Mouse (Mus musculus): ENCODE results near the gene Gm10073. TPM values are rescaled to one million over a fixed set of nuclear protein-coding genes. Genes with fewer than 3 reads are reported as not detected.

Gene Gm10073
- total and polyA plus RNA-seq, 2 experiments from 2014 or later = 6.5 to 70.8 TPM

- ATAC-seq (ENCODE audit: insufficient read depth, low read depth) (no peak), DNase-seq (ENCODE audit: low spot score) (no peak)
- Histone ChIP-seq H3K9ac (replicated peaks; ENCODE audit: low read depth, low read length) (no peak overlapping the region), H3K9me3 (replicated peaks; ENCODE audit: control insufficient read depth, low read length) (no peaks in the 10 kb centered on the region), H3K4me3 (ENCODE audit: low read depth, low read length) (no peak overlapping the region), H3K4me2 (ENCODE audit: low read depth, low read length) (no peak overlapping the region), H3K4me1 (ENCODE audit: control insufficient read depth, insufficient read depth) (peaks cover 15% of the 10 kb centered on the region), H3K27ac (ENCODE audit: low read depth) (no peak overlapping the region), H3K36me3 (replicated peaks; ENCODE audit: control insufficient read depth, insufficient read depth, low read length) (no peaks in the 10 kb centered on the region), H3K27me3 (ENCODE audit: control insufficient read depth, insufficient read depth, low read length) (peaks cover 56% of the 10 kb centered on the region)
- 38% methylated on average over 4 of the region's 4 CpGs for WGBS
- no peak for TF ChIP-seq EP300 (IDR thresholded peaks at IDR 0.05; ENCODE audit: low read depth)
Measured at GRCm38 (mm10) chr8:106606121-106606520, 32.9 kb upstream of the Gm10073 start.

GRCm38 (mm10) chr8:106605657-106606056 is 32.4 kb upstream of the Gm10073 start:
- H3K4me3 ChIP-seq (ENCODE audit: low read depth, low read length) = no peak overlapping the region
- 52% methylated on average over 7 of the region's 7 CpGs for WGBS
- DNase-seq (ENCODE audit: low spot score) (no peak), ATAC-seq (ENCODE audit: insufficient read depth, low read depth) (no peak)
- no peak overlapping the region for H3K9ac ChIP-seq (replicated peaks; ENCODE audit: low read depth, low read length)
- no peaks in the 10 kb centered on the region for H3K36me3 ChIP-seq (replicated peaks; ENCODE audit: control insufficient read depth, insufficient read depth, low read length)
- H3K4me2 ChIP-seq (ENCODE audit: low read depth, low read length) = no peak overlapping the region
- TF ChIP-seq EP300 (IDR thresholded peaks at IDR 0.05; ENCODE audit: low read depth) (no peak), CTCF (IDR thresholded peaks at IDR 0.05; ENCODE audit: low read depth) (no peak)
- H3K4me1 ChIP-seq (ENCODE audit: control insufficient read depth, insufficient read depth) = peaks cover 15% of the 10 kb centered on the region
- H3K27me3 ChIP-seq (ENCODE audit: control insufficient read depth, insufficient read depth, low read length) = peaks cover 56% of the 10 kb centered on the region
- no peak overlapping the region for H3K27ac ChIP-seq (ENCODE audit: low read depth)
- H3K9me3 ChIP-seq (replicated peaks; ENCODE audit: control insufficient read depth, low read length) = no peaks in the 10 kb centered on the region

- WGBS = 5% methylated on average over 19 of the region's 19 CpGs
- Histone ChIP-seq H3K4me3 (ENCODE audit: low read depth, low read length) (peak overlapping the region; percentile 57), H3K9me3 (replicated peaks; ENCODE audit: control insufficient read depth, low read length) (no peaks in the 10 kb centered on the region), H3K27me3 (ENCODE audit: control insufficient read depth, insufficient read depth, low read length) (peaks cover 56% of the 10 kb centered on the region), H3K4me2 (ENCODE audit: low read depth, low read length) (peak overlapping the region; percentile 85), H3K4me1 (ENCODE audit: control insufficient read depth, insufficient read depth) (peaks cover 15% of the 10 kb centered on the region), H3K9ac (replicated peaks; ENCODE audit: low read depth, low read length) (no peak overlapping the region), H3K36me3 (replicated peaks; ENCODE audit: control insufficient read depth, insufficient read depth, low read length) (no peaks in the 10 kb centered on the region), H3K27ac (ENCODE audit: low read depth) (no peak overlapping the region)
- no peak for TF ChIP-seq EP300 (IDR thresholded peaks at IDR 0.05; ENCODE audit: low read depth)
- no peak for TF ChIP-seq CTCF (IDR thresholded peaks at IDR 0.05; ENCODE audit: low read depth)
- ATAC-seq (ENCODE audit: insufficient read depth, low read depth) (no peak), DNase-seq (ENCODE audit: low spot score) (no peak)
Measured at GRCm38 (mm10) chr8:106603933-106604332, 30.7 kb upstream of the Gm10073 start.

- no peak for TF ChIP-seq CTCF (IDR thresholded peaks at IDR 0.05; ENCODE audit: low read depth)
- no peak for TF ChIP-seq EP300 (IDR thresholded peaks at IDR 0.05; ENCODE audit: low read depth)
- DNase-seq (ENCODE audit: low spot score) (no peak), ATAC-seq (ENCODE audit: insufficient read depth, low read depth) (no peak; the same call in 1 of the 2 replicates)
- Histone ChIP-seq H3K27ac (ENCODE audit: low read depth) (no peak within 1 kb of the TSS), H3K9ac (replicated peaks; ENCODE audit: low read depth, low read length) (peak within 1 kb of the TSS; percentile 45; the same call in 1 of the 2 replicates), H3K36me3 (replicated peaks; ENCODE audit: control insufficient read depth, insufficient read depth, low read length) (no peaks in the 10 kb centered on the region), H3K4me2 (ENCODE audit: low read depth, low read length) (peak within 1 kb of the TSS; percentile 85), H3K9me3 (replicated peaks; ENCODE audit: control insufficient read depth, low read length) (no peaks in the 10 kb centered on the region), H3K27me3 (ENCODE audit: control insufficient read depth, insufficient read depth, low read length) (peaks cover 56% of the 10 kb centered on the region), H3K4me1 (ENCODE audit: control insufficient read depth, insufficient read depth) (peaks cover 15% of the 10 kb centered on the region), H3K4me3 (ENCODE audit: low read depth, low read length) (peak within 1 kb of the TSS; percentile 57)
- WGBS = 2% methylated on average over 51 of the region's 53 CpGs
Measured at GRCm38 (mm10) chr8:106603131-106603819, 30.0 kb upstream of the Gm10073 start, which contains the start of gene Cdh1. Gene Cdh1 (plus strand): TSS chr8:106603351.

- TF ChIP-seq EP300 (IDR thresholded peaks at IDR 0.05; ENCODE audit: low read depth) = no peak
- no peak for TF ChIP-seq CTCF (IDR thresholded peaks at IDR 0.05; ENCODE audit: low read depth)
- 46% methylated on average over 7 of the region's 7 CpGs for WGBS
Measured at GRCm38 (mm10) chr8:106599265-106599979, 26.2 kb upstream of the Gm10073 start.

More at GRCm38 (mm10) chr8:106599265-106599979, 26.2 kb upstream of the Gm10073 start:
- Histone ChIP-seq H3K9me3 (replicated peaks; ENCODE audit: control insufficient read depth, low read length) (no peaks in the 10 kb centered on the region), H3K27ac (ENCODE audit: low read depth) (no peak overlapping the region), H3K4me2 (ENCODE audit: low read depth, low read length) (no peak overlapping the region), H3K27me3 (ENCODE audit: control insufficient read depth, insufficient read depth, low read length) (peaks cover 28% of the 10 kb centered on the region), H3K9ac (replicated peaks; ENCODE audit: low read depth, low read length) (no peak overlapping the region), H3K4me1 (ENCODE audit: control insufficient read depth, insufficient read depth) (peaks cover 15% of the 10 kb centered on the region), H3K36me3 (replicated peaks; ENCODE audit: control insufficient read depth, insufficient read depth, low read length) (no peaks in the 10 kb centered on the region), H3K4me3 (ENCODE audit: low read depth, low read length) (no peak overlapping the region)
- DNase-seq (ENCODE audit: low spot score) (no peak), ATAC-seq (ENCODE audit: insufficient read depth, low read depth) (no peak)
